Mouse (Mus musculus): ENCODE data around the gene Kdm3a. TPM values are rescaled to one million over a fixed set of nuclear protein-coding genes. Genes with fewer than 3 reads are reported as not detected.

The Kdm3a gene
- total and polyA plus RNA-seq, 3 experiments: 12.3 to 38.1 (median 22.5) TPM

DNA sequence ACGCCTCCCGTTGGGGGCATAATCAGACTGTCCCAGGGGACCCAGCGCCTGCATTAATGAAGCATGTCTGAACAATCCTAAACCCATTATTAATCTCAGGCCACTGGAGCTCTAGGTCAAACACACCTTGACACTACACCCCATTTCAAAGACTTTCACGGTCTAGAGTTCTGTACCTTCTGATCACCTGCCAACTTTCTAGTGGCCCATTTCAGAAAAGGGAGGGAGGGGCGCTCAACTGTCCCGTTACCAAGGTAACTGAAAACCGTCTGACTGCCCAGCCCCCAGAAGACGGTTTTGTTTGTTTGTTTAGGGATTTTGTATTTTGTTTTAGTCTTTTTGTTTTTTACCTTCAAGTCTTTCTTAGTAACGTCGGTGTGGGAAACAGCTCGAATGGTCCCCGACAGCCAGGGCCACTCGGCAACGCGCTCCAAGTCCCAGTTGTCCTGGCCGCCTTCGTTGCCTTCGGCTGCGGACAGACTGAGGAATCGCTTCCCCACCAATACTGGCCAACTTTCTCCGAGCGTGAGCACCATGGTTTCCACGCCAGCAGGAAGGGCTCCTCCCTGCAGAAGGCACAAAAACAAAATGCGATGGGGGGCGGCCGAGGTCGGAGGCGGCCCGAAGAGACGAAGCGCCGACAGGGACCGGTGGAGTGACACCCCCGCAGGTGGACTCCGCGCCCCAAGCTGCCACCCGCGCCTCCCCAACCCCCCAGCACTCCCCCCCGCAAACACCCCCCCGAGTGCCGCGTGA is 906 bp downstream of the Kdm3a start:
- TF ChIP-seq UBTF (IDR thresholded peaks at IDR 0.05; ENCODE audit: low read depth, low read length): peak; percentile 32; the same call in 1 of the 2 replicates
- no peak for TF ChIP-seq MEF2A (IDR thresholded peaks at IDR 0.05; ENCODE audit: borderline replicate concordance, low read depth, low read length)
- Histone ChIP-seq H3K9me3 (replicated peaks; ENCODE audit: low read length) (no peaks in the 10 kb centered on the region), H3K4me3 (replicated peaks in 1 of 3; ENCODE audit: low read depth in 2 of 3, low read length in 2 of 3, poor library complexity in 1 of 3) (peak overlapping the region; percentile 72 to 92 (median 80)), H3K4me1 (ENCODE audit: control insufficient read depth in 1 of 2, insufficient read depth in 2 of 2) (peaks cover 3 to 16% of the 10 kb centered on the region in 2 experiments; a peak in 2 of 4 replicates), H3K36me3 (replicated peaks in 1 of 2; ENCODE audit: control insufficient read depth in 1 of 2, insufficient read depth in 1 of 2, low read length in 1 of 2) (peaks cover 6 to 31% of the 10 kb centered on the region in 2 experiments), H3K4me2 (ENCODE audit: insufficient read depth, low read depth, poor library complexity, severe bottlenecking) (peak overlapping the region; percentile 69), H3K79me2 (replicated peaks; ENCODE audit: control insufficient read depth, extremely low read depth, insufficient read depth, poor library complexity, severe bottlenecking) (peaks cover 6% of the 10 kb centered on the region; the same call in 1 of the 2 replicates), H3K27ac (ENCODE audit: insufficient read depth, low read depth) (0 out of 2 replicates have a peak overlapping the region, but pooled peaks have one; percentile 73), H3K9ac (ENCODE audit: insufficient read depth, low read depth) (peak overlapping the region; percentile 77), H3K27me3 (replicated peaks) (peaks cover 1% of the 10 kb centered on the region)
- DNase-seq (ENCODE audit: extremely low read depth): peak; percentile 17
- dilution Hi-C loops (cut with MboI; ENCODE audit: extremely low pct_ligation_motif_present, extremely low pct_unique_long_range_greater_than_20kb, low sequenced_read_pairs) (no loop called here), in situ Hi-C loops (cut with MboI; ENCODE audit: low pct_ligation_motif_present, low pct_unique_long_range_greater_than_20kb, low sequenced_read_pairs) (loop anchor here (25.0 kb wide), 1 partner anchor 180 kb away; no protein-coding TSS in a partner anchor)

GRCm38 (mm10) chr6:71631196-71631595 is 1.6 kb downstream of the Kdm3a start:
- no peak for TF ChIP-seq ZC3H11A (IDR thresholded peaks at IDR 0.05; ENCODE audit: low read depth, low read length)
- no peak for TF ChIP-seq MAZ (IDR thresholded peaks at IDR 0.05; ENCODE audit: low read depth, low read length)
- no peak for TF ChIP-seq E2F4 (IDR thresholded peaks at IDR 0.05; ENCODE audit: insufficient replicate concordance, low read depth, low read length)
- no peak for TF ChIP-seq GABPA (IDR thresholded peaks at IDR 0.05; ENCODE audit: insufficient replicate concordance, low read depth, low read length)
- H3K27ac ChIP-seq (ENCODE audit: insufficient read depth, low read depth): no peak overlapping the region
- in situ Hi-C loops (cut with MboI; ENCODE audit: low pct_ligation_motif_present, low pct_unique_long_range_greater_than_20kb, low sequenced_read_pairs) (loop anchor here (25.0 kb wide), 1 partner anchor 181 kb away; no protein-coding TSS in a partner anchor), dilution Hi-C loops (cut with MboI; ENCODE audit: extremely low pct_ligation_motif_present, extremely low pct_unique_long_range_greater_than_20kb, low sequenced_read_pairs) (no loop called here)
- H3K27me3 ChIP-seq (replicated peaks): no peaks in the 10 kb centered on the region
- H3K36me3 ChIP-seq (replicated peaks in 1 of 2; ENCODE audit: control insufficient read depth in 1 of 2, insufficient read depth in 1 of 2, low read length in 1 of 2): peaks cover 6 to 37% of the 10 kb centered on the region in 2 experiments
- H3K79me2 ChIP-seq (replicated peaks; ENCODE audit: control insufficient read depth, extremely low read depth, insufficient read depth, poor library complexity, severe bottlenecking): peaks cover 6% of the 10 kb centered on the region; the same call in 1 of the 2 replicates
- peak; percentile 21 for DNase-seq (ENCODE audit: extremely low read depth)
- peak overlapping the region in 1 of 3 experiments; percentile 72 for H3K4me3 ChIP-seq (replicated peaks in 1 of 3; ENCODE audit: low read depth in 2 of 3, low read length in 2 of 3, poor library complexity in 1 of 3)
- H3K9me3 ChIP-seq (replicated peaks; ENCODE audit: low read length): no peaks in the 10 kb centered on the region
- peak overlapping the region; percentile 69; the same call in 1 of the 2 replicates for H3K4me2 ChIP-seq (ENCODE audit: insufficient read depth, low read depth, poor library complexity, severe bottlenecking)
- no peak overlapping the region; the same call in 1 of the 2 replicates for H3K9ac ChIP-seq (ENCODE audit: insufficient read depth, low read depth)
- H3K4me1 ChIP-seq (ENCODE audit: control insufficient read depth in 1 of 2, insufficient read depth in 2 of 2): peaks cover 3 to 16% of the 10 kb centered on the region in 2 experiments; a peak in 2 of 4 replicates

DNA sequence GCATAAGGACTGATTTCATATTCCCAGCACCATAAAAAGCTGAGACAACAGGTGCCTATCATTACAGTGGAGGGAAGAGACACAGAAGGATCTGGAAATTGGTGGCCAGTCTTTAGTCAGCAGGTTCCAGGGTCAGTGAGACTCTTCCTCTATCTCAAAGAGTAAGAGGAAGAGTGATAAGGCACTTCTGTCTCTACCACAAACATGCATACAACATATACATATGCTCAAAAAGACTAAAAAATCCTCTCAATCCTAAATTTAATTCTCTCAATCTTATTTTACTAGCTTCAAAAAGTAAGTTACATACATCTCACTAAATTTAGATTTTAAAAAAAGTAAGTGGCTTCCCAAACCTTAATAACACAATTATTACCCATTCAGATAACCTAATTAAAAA is 5.5 kb downstream of the Kdm3a start:
- no peak for TF ChIP-seq IRF4 (IDR thresholded peaks at IDR 0.05; ENCODE audit: low read depth, low read length)
- no peak for TF ChIP-seq USF2 (conservative IDR thresholded peaks at IDR 0.05; ENCODE audit: low read depth, low read length)
- no peak for TF ChIP-seq EP300 (IDR thresholded peaks at IDR 0.05; ENCODE audit: low read length)
- no peak for TF ChIP-seq MEF2A (IDR thresholded peaks at IDR 0.05; ENCODE audit: borderline replicate concordance, low read depth, low read length)
- peaks cover 20 to 69% of the 10 kb centered on the region in 2 experiments for H3K36me3 ChIP-seq (replicated peaks in 1 of 2; ENCODE audit: control insufficient read depth in 1 of 2, insufficient read depth in 1 of 2, low read length in 1 of 2)
- dilution Hi-C loops (cut with MboI; ENCODE audit: extremely low pct_ligation_motif_present, extremely low pct_unique_long_range_greater_than_20kb, low sequenced_read_pairs): no loop called here

More for the DNA sequence above, 5.5 kb downstream of the Kdm3a start:
- Histone ChIP-seq H3K4me1 (ENCODE audit: control insufficient read depth in 1 of 2, insufficient read depth in 2 of 2) (peaks cover 3 to 16% of the 10 kb centered on the region in 2 experiments; a peak in 2 of 4 replicates), H3K4me2 (ENCODE audit: insufficient read depth, low read depth, poor library complexity, severe bottlenecking) (no peak overlapping the region), H3K27me3 (replicated peaks) (no peaks in the 10 kb centered on the region), H3K27ac (ENCODE audit: insufficient read depth, low read depth) (no peak overlapping the region), H3K79me2 (replicated peaks; ENCODE audit: control insufficient read depth, extremely low read depth, insufficient read depth, poor library complexity, severe bottlenecking) (peaks cover 6% of the 10 kb centered on the region; the same call in 1 of the 2 replicates), H3K9me3 (replicated peaks; ENCODE audit: low read length) (no peaks in the 10 kb centered on the region), H3K9ac (ENCODE audit: insufficient read depth, low read depth) (no peak overlapping the region), H3K4me3 (replicated peaks in 1 of 3; ENCODE audit: low read depth in 2 of 3, low read length in 2 of 3, poor library complexity in 1 of 3) (no peak overlapping the region)
- in situ Hi-C loops (cut with MboI; ENCODE audit: low pct_ligation_motif_present, low pct_unique_long_range_greater_than_20kb, low sequenced_read_pairs): loop anchor here (25.0 kb wide), 1 partner anchor 185 kb away; no protein-coding TSS in a partner anchor
- DNase-seq (ENCODE audit: extremely low read depth): no peak
